Mouse (Mus musculus): Measurements from ENCODE around the gene Phykpl. TPM values are rescaled to one million over a fixed set of nuclear protein-coding genes. Genes with fewer than 3 reads are reported as not detected.
"Not testable (repeated sequence)": the region's sequence is repeated elsewhere in the genome, so short reads cannot be mapped to it uniquely, and the experiment has no call there.

Phykpl gene
- polyA plus RNA-seq, 1 experiment from 2014 or later: 12.4 TPM

DNA sequence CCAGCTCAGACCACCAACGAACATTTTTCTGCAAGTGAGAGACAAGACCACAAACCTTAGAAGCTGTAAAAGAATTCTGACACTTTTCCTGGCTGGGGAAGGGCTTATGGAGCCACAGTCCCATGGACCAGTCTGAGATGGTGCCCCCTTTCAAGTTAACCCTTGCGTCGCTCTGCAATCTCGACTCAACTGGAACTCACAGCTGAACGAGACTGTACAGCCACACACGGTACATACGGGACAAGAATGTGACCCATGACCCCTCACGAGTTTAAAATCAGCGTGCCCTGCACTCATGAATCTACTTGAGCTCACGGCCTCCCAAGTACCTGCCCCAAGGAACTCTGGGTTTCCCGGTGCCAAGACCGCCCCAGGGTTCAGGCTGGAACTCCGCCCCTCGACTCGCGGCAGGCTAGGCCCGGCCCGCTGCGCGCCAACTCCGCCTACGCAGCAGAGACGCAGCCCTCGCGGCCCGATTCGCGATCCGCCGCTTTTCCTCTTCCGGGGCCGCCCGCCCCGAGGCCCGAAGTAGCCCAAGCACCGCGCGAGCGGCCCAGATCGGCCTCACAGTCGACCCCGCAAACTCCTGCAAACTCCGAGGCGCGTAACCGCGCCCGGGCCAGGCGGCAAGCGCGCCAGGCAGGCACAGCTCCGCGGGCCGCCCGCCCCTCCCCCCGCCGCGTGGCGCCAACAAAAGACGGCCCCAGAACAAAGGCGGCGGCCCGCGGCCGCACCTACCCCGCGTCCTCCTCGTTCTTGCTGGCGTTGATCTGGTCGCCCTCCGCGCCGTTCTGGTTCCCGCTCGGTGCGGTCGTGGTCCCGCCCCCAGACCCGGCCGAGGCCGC, 21.3 kb downstream of the Phykpl start:
- Histone ChIP-seq H3K9ac (peak overlapping the region; percentile 98), H3K27ac (peak overlapping the region; percentile 93), H3K36me3 (peaks cover 41% of the 10 kb centered on the region), H3K4me2 (peak overlapping the region; percentile 83), H3K4me1 (replicated peaks) (peaks cover 32% of the 10 kb centered on the region), H3K9me3 (replicated peaks) (no peaks in the 10 kb centered on the region), H3K4me3 (peak overlapping the region; percentile 95), H3K27me3 (no peaks in the 10 kb centered on the region)
- peak; percentile 78 for ATAC-seq (replicated peaks; ENCODE audit: insufficient number of reproducible peaks, insufficient read depth, low FRiP score, low read depth)
- WGBS: under 1% methylated on average over 76 of the region's 81 CpGs

DNA sequence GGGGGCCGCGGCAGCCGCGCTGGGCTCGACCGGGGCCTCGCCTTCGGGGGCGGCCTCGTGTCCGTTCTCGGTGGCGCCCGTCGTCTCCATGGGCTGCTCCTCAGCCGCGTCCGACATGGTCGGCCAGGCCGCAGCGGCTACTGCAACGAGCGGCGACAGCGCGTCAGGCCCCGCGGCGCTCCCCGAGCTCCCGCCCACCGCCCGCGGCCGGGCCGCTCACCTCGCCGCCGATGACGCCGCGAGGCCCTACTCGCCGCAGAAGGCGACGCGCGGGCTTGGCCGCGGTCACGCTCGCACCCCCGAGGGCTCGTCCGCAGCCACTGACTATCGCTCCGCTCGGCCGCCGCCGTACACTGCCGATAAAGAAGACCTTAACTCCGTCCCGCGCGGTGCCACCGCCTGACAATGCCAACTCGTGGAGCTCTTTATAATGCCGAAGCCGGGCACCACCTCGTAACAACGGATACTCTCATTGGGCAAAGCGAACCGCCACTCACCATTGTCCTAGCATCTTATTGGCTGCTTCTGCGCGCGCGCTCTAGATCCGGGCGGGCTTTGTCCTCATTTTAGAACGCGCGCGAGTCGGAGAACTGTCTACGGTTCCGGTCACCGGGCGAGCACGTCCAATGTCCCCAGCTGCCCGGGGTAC, 22.0 kb downstream of the Phykpl start, which contains the start of gene Hnrnpab:
Gene Hnrnpab (minus strand): TSS at position 401 of the 649 bp plus-strand sequence.
- Histone ChIP-seq H3K4me3 (peak within 1 kb of the TSS; percentile 95), H3K27ac (peak within 1 kb of the TSS; percentile 93), H3K27me3 (no peaks in the 10 kb centered on the region), H3K9ac (peak within 1 kb of the TSS; percentile 98), H3K4me2 (peak within 1 kb of the TSS; percentile 83), H3K9me3 (replicated peaks) (no peaks in the 10 kb centered on the region), H3K36me3 (peaks cover 33% of the 10 kb centered on the region), H3K4me1 (replicated peaks) (peaks cover 32% of the 10 kb centered on the region)
- WGBS: under 1% methylated on average over 89 of the region's 91 CpGs
- peak; percentile 92 for ATAC-seq (replicated peaks; ENCODE audit: insufficient number of reproducible peaks, insufficient read depth, low FRiP score, low read depth)

DNA sequence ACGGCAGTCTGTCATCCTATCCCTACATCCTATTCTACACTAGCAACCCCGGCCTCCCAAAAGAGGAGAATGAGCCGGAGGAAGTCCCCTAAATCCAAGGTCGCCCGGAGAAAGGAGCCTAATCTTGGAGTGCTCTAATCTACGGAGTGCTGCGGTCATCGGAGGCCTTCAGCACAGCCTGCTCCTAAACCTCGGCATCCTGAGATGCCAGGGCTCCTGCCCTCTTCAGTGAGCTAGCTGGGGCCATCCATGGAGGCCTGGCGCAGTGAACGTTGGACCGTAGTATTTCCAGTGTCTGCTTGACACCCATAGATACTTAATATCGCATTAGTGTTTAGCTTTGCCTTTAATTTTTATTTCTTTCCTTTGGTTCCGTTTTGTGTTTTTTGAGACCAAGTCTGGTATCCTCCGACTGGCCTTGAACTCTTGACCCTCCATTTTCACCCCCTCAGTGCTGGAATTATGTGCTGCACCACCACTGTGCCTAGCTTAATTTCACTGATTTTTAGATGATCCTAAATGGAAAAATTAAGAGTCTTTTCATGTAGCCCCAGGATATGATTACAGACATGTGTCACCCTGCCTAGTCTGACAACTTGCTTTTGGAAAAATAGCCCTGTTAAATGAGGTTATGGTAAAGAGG, 22.7 kb downstream of the Phykpl start:
- peaks cover 27% of the 10 kb centered on the region for H3K36me3 ChIP-seq
- H3K27me3 ChIP-seq: no peaks in the 10 kb centered on the region
- peak overlapping the region; percentile 95 for H3K4me3 ChIP-seq
- no peaks in the 10 kb centered on the region for H3K9me3 ChIP-seq (replicated peaks)
- WGBS: 10% methylated on average over 15 of the region's 15 CpGs
- peak overlapping the region; percentile 83 for H3K4me2 ChIP-seq
- H3K9ac ChIP-seq: peak overlapping the region; percentile 65
- H3K4me1 ChIP-seq (replicated peaks): peaks cover 31% of the 10 kb centered on the region
- peak; percentile 12 for ATAC-seq (replicated peaks; ENCODE audit: insufficient number of reproducible peaks, insufficient read depth, low FRiP score, low read depth)
- H3K27ac ChIP-seq: peak overlapping the region; percentile 84

- H3K9me3 ChIP-seq (replicated peaks): no peaks in the 10 kb centered on the region
- no peak for ATAC-seq (replicated peaks; ENCODE audit: insufficient number of reproducible peaks, insufficient read depth, low FRiP score, low read depth)
Measured at GRCm38 (mm10) chr11:51609266-51609909, 24.8 kb downstream of the Phykpl start.

DNA sequence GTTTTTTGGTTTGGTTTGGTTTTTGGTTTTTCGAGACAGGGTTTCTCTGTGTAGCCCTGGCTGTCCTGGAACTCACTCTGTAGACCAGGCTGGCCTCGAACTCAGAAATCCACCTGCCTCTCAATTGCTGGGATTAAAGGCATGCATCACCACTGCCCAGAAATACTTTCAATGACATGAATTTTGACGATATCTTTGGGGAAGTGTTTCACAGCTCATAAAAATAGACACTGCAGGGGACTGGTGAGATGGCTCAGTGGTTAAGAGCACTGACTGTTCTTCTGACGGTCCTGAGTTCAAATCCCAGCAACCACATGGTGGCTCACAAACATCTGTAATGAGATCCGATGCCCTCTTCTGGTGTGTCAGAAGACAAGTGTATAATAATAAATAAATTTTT, 25.4 kb downstream of the Phykpl start:
- not testable (repeated sequence) for H3K9me3 ChIP-seq (replicated peaks); H3K4me2 ChIP-seq; H3K9ac ChIP-seq; ATAC-seq (replicated peaks; ENCODE audit: insufficient number of reproducible peaks, insufficient read depth, low FRiP score, low read depth); H3K27me3 ChIP-seq; H3K27ac ChIP-seq; H3K4me3 ChIP-seq; H3K36me3 ChIP-seq
- peaks cover 15% of the 10 kb centered on the region for H3K4me1 ChIP-seq (replicated peaks)
- WGBS: 76% methylated on average over 5 of the region's 5 CpGs

More at GRCm38 (mm10) chr11:51609266-51609909, 24.8 kb downstream of the Phykpl start:
- H3K4me2 ChIP-seq: no peak overlapping the region
- WGBS: 72% methylated on average over 3 of the region's 3 CpGs
- no peak overlapping the region for H3K27ac ChIP-seq
- no peak overlapping the region for H3K9ac ChIP-seq
- no peaks in the 10 kb centered on the region for H3K27me3 ChIP-seq
- no peak overlapping the region for H3K4me3 ChIP-seq
- H3K4me1 ChIP-seq (replicated peaks): peaks cover 16% of the 10 kb centered on the region
- peaks cover 5% of the 10 kb centered on the region for H3K36me3 ChIP-seq

GRCm38 (mm10) chr11:51614256-51614655, 29.7 kb downstream of the Phykpl start:
- Histone ChIP-seq H3K9ac (no peak overlapping the region), H3K9me3 (replicated peaks) (no peaks in the 10 kb centered on the region), H3K27me3 (no peaks in the 10 kb centered on the region), H3K4me3 (no peak overlapping the region), H3K27ac (no peak overlapping the region), H3K4me2 (no peak overlapping the region), H3K36me3 (no peaks in the 10 kb centered on the region), H3K4me1 (replicated peaks) (peaks cover 18% of the 10 kb centered on the region)
- WGBS: 77% methylated on average over 8 of the region's 8 CpGs
- no peak for ATAC-seq (replicated peaks; ENCODE audit: insufficient number of reproducible peaks, insufficient read depth, low FRiP score, low read depth)

DNA sequence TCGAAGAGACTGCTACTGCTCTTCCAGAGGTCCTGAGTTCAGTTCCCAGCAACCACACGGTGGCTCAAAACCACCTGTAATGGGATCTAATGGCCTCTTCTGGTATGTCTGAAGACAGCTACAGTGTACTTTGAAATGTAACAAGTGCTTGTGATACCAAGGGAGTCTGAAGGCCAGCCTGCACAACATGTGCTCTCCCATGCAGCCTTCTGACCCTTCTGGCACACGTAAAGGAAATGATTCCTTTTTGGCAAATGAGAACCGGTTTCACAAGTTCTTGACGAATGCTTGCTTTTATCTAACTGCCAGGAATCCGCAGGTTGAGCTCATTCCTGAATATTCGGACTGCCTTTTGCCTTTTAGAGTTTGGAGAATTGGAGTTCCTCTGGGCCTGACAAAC, 30.6 kb downstream of the Phykpl start:
- Histone ChIP-seq H3K9ac (peak overlapping the region; percentile 59; the same call in 1 of the 2 replicates), H3K27ac (peak overlapping the region; percentile 89), H3K4me3 (peak overlapping the region; percentile 46), H3K4me2 (peak overlapping the region; percentile 79), H3K27me3 (no peaks in the 10 kb centered on the region), H3K4me1 (replicated peaks) (peaks cover 21% of the 10 kb centered on the region), H3K36me3 (no peaks in the 10 kb centered on the region), H3K9me3 (replicated peaks) (no peaks in the 10 kb centered on the region)
- WGBS: 32% methylated on average over 7 of the region's 7 CpGs
- ATAC-seq (replicated peaks; ENCODE audit: insufficient number of reproducible peaks, insufficient read depth, low FRiP score, low read depth): no peak

DNA sequence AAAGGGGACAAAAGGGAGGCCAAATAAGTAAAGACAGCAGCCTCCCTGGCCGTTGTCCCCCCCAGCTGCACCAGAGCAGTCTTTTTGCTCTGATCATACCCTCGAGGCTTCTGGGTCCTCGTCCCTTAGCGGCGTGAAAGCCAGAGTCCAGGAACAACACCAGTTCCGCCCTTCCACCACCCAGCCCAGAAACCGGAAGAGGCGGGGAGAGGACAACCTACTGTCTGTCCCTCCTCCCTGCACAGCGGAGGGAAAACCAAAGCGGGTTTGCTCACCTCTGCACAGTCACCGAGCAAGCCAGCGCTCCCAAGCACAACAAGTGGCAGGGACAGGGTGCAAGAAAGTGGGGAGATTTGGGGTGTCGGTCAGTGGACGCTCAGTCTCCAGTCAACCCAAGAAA, 31.0 kb downstream of the Phykpl start:
- H3K9me3 ChIP-seq (replicated peaks): no peaks in the 10 kb centered on the region
- peak overlapping the region; percentile 89 for H3K27ac ChIP-seq
- peaks cover 26% of the 10 kb centered on the region for H3K4me1 ChIP-seq (replicated peaks)
- no peaks in the 10 kb centered on the region for H3K27me3 ChIP-seq
- H3K36me3 ChIP-seq: no peaks in the 10 kb centered on the region
- peak overlapping the region; percentile 79 for H3K4me2 ChIP-seq
- peak overlapping the region; percentile 59 for H3K9ac ChIP-seq
- peak; percentile 57; the same call in 1 of the 2 replicates for ATAC-seq (replicated peaks; ENCODE audit: insufficient number of reproducible peaks, insufficient read depth, low FRiP score, low read depth)
- WGBS: 1% methylated on average over 14 of the region's 14 CpGs
- peak overlapping the region; percentile 46 for H3K4me3 ChIP-seq

DNA sequence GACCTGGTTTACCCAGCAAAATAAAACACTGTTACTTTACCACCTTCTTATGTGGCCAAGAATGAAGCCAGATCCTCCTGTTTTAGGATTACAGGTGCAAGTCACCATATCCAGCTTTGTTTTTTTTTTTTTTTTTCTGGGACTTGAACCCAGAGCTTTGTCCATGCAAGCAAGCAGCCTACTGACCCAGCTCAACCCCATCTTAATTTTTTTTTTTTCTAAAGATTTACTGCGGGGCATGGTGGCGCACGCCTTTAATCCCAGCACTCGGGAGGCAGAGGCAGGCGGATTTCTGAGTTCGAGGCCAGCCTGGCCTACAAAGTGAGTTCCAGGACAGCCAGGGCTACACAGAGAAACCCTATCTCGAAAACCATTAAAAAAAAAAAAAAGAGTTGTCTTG, 31.6 kb downstream of the Phykpl start:
- peak overlapping the region; percentile 79 for H3K4me2 ChIP-seq

DNA sequence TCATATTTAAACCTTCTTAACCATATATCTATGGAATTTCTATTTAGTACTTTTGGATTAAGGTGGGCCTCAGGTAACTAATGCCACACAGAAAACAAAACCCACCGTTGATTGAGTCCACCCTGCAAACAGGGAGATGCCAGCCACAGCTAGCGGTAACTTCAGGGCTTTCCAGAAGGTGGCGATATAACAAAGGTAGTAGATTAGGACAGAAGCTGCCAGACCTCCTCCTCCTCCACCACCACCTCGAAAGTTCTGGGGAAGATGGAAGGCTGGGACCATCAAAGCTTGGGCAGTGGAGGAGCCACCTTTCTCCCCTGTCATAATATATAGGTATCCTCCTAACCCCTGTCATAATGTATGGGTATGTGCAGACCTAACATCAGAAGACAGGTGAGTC, 33.1 kb downstream of the Phykpl start:
- Histone ChIP-seq H3K4me2 (no peak overlapping the region), H3K9ac (no peak overlapping the region), H3K4me3 (no peak overlapping the region), H3K36me3 (peaks cover 6% of the 10 kb centered on the region; the same call in 1 of the 2 replicates), H3K27ac (no peak overlapping the region), H3K4me1 (replicated peaks) (peaks cover 35% of the 10 kb centered on the region), H3K9me3 (replicated peaks) (no peaks in the 10 kb centered on the region), H3K27me3 (no peaks in the 10 kb centered on the region)
- ATAC-seq (replicated peaks; ENCODE audit: insufficient number of reproducible peaks, insufficient read depth, low FRiP score, low read depth): no peak
- WGBS: 6% methylated on average over 4 of the region's 4 CpGs

More for the DNA sequence above, 31.6 kb downstream of the Phykpl start:
- Histone ChIP-seq H3K4me3 (peak overlapping the region; percentile 46), H3K27ac (peak overlapping the region; percentile 89), H3K4me1 (replicated peaks) (peaks cover 31% of the 10 kb centered on the region), H3K9ac (peak overlapping the region; percentile 59; the same call in 1 of the 2 replicates)
- not testable (repeated sequence) for H3K27me3 ChIP-seq; H3K36me3 ChIP-seq; H3K9me3 ChIP-seq (replicated peaks); ATAC-seq (replicated peaks; ENCODE audit: insufficient number of reproducible peaks, insufficient read depth, low FRiP score, low read depth)
- WGBS: 90% methylated on average over 7 of the region's 7 CpGs

Data from heart, embryonic 15.5 days (tissue).